Mouse (Mus musculus): Measurements from ENCODE around the gene Foxo3. TPM values are rescaled to one million over a fixed set of nuclear protein-coding genes. Genes with fewer than 3 reads are reported as not detected.

Gene Foxo3
- polyA plus RNA-seq, 1 experiment, result 76.6 TPM

DNA sequence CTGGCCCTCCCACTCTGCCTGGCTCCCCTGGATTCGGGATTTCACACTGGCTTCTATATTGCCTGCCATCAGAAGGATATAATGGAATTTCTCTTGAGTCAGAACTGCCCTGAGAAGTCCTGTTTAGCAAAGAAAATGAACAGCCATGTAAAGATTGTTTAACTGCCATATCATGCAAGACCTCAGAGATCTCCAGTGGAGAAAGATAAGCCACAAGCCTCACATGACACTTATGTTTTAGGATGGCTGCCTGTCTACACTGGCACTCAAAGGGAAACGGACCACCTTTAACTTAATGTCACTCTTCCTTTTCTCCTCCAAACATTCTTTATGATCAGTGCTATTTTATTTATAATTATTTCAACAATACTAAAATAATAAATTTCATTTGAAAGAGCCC is 26.6 kb downstream of the Foxo3 start:
- no peak for DNase-seq
- TF ChIP-seq POLR2A (IDR thresholded peaks at IDR 0.05; ENCODE audit: control insufficient read depth, extremely low read depth, insufficient read depth, low read length, poor library complexity) (no peak), CTCF (IDR thresholded peaks at IDR 0.05; ENCODE audit: borderline replicate concordance, control insufficient read depth, extremely low read depth, insufficient read depth, low read length, poor library complexity) (no peak)
- H3K27ac ChIP-seq (ENCODE audit: control insufficient read depth, insufficient read depth, low read length), result no peak overlapping the region
- H3K27me3 ChIP-seq (ENCODE audit: control insufficient read depth, insufficient read depth, low read length), result no peaks in the 10 kb centered on the region
- 0 out of 2 replicates have a peak, but pooled peaks cover 6% of the 10 kb centered on the region for H3K4me1 ChIP-seq (replicated peaks; ENCODE audit: control insufficient read depth, insufficient read depth, low read length)
- H3K4me3 ChIP-seq (ENCODE audit: control insufficient read depth, insufficient read depth, low read length), result no peak overlapping the region
- H3K36me3 ChIP-seq (ENCODE audit: control insufficient read depth, insufficient read depth, low read length), result no peaks in the 10 kb centered on the region; the same call in 1 of the 2 replicates
- WGBS, result 97% methylated on average over 2 of the region's 2 CpGs

DNA sequence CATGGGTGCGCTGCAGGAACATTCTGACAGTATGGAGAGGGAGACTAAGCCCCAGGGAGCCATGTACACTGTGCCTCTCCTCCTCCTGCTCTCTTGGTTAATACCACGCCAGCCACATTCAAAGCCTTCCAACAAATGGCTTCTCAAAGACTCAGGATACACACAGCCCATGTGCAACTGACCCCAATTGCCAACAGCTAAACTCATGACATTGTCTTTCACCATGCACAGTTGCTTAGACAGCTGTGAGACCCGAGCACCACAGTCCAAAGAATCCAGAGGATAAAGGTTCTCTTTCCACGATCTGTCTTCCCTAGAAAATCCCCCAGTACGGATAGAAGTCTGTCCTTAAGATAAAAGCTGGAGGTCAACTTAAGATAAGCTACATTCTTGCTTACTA is 27.9 kb downstream of the Foxo3 start:
- DNase-seq, result no peak
- H3K4me1 ChIP-seq (replicated peaks; ENCODE audit: control insufficient read depth, insufficient read depth, low read length), result 0 out of 2 replicates have a peak, but pooled peaks cover 6% of the 10 kb centered on the region
- no peaks in the 10 kb centered on the region for H3K27me3 ChIP-seq (ENCODE audit: control insufficient read depth, insufficient read depth, low read length)
- no peaks in the 10 kb centered on the region; the same call in 1 of the 2 replicates for H3K36me3 ChIP-seq (ENCODE audit: control insufficient read depth, insufficient read depth, low read length)
- WGBS, result 91% methylated on average over 5 of the region's 5 CpGs
- H3K4me3 ChIP-seq (ENCODE audit: control insufficient read depth, insufficient read depth, low read length), result no peak overlapping the region
- H3K27ac ChIP-seq (ENCODE audit: control insufficient read depth, insufficient read depth, low read length), result no peak overlapping the region
- TF ChIP-seq POLR2A (IDR thresholded peaks at IDR 0.05; ENCODE audit: control insufficient read depth, extremely low read depth, insufficient read depth, low read length, poor library complexity), result no peak

DNA sequence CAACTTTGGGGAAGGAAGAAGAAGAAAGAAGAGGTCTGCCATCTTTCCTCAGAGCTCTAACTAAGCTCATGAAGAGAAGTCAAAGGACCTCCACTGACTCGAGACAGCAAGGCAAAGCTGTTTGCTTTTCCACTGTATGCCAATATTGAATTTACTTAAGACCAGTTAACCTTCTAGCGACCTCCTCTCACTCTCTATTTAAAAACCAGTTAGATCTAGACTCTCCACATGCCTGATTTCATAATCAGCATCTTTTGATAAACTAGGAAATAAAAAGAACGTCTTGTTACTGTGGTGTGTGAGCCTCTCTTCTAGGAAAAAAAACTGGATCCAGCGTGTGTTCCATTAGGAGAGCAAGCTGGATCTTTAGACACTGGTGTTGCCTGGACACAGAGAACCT is 28.4 kb downstream of the Foxo3 start:
- Histone ChIP-seq H3K27ac (ENCODE audit: control insufficient read depth, insufficient read depth, low read length) (no peak overlapping the region), H3K4me1 (replicated peaks; ENCODE audit: control insufficient read depth, insufficient read depth, low read length) (0 out of 2 replicates have a peak, but pooled peaks cover 6% of the 10 kb centered on the region), H3K4me3 (ENCODE audit: control insufficient read depth, insufficient read depth, low read length) (no peak overlapping the region), H3K36me3 (ENCODE audit: control insufficient read depth, insufficient read depth, low read length) (no peaks in the 10 kb centered on the region; the same call in 1 of the 2 replicates), H3K27me3 (ENCODE audit: control insufficient read depth, insufficient read depth, low read length) (no peaks in the 10 kb centered on the region)
- no peak for DNase-seq
- TF ChIP-seq CTCF (IDR thresholded peaks at IDR 0.05; ENCODE audit: borderline replicate concordance, control insufficient read depth, extremely low read depth, insufficient read depth, low read length, poor library complexity) (no peak), POLR2A (IDR thresholded peaks at IDR 0.05; ENCODE audit: control insufficient read depth, extremely low read depth, insufficient read depth, low read length, poor library complexity) (no peak)
- WGBS, result 83% methylated on average over 4 of the region's 4 CpGs

DNA sequence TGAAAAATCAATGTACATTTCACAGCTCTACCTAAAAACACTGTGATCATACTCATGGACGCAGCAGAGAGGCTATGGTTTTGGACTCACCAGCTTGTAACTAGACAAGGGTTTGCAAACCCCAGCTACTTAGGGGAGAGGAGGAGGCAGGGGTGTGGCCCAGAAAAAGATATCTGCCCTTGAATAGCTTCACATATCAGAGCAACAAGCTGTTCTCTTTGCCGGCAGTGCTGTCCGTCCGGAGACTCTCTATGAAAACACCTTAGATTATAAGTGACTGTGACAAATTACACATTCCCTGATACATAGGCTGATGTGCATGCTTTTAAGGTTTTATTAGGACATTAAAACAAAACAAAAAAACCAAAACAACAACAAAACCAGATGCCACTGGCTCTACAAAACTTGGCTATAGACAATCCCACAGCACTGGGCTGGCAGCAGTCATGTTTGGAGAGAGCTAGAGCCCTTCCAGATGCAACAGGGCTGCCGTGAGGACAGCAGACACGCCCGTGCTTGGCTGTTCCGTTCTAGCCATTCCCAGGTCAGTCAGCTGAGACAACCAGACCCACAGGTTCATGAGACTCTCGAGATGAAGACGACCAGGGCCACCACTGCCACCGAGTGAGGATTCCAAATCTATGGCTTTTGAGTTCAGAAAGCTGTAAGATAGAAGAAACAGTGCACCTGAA is 29.3 kb downstream of the Foxo3 start:
- whole genome bisulfite sequencing, result 94% methylated on average over 11 of the region's 11 CpGs
- TF ChIP-seq CTCF (IDR thresholded peaks at IDR 0.05; ENCODE audit: borderline replicate concordance, control insufficient read depth, extremely low read depth, insufficient read depth, low read length, poor library complexity) (no peak), POLR2A (IDR thresholded peaks at IDR 0.05; ENCODE audit: control insufficient read depth, extremely low read depth, insufficient read depth, low read length, poor library complexity) (no peak)
- Histone ChIP-seq H3K4me1 (replicated peaks; ENCODE audit: control insufficient read depth, insufficient read depth, low read length) (0 out of 2 replicates have a peak, but pooled peaks cover 6% of the 10 kb centered on the region), H3K27ac (ENCODE audit: control insufficient read depth, insufficient read depth, low read length) (no peak overlapping the region), H3K4me3 (ENCODE audit: control insufficient read depth, insufficient read depth, low read length) (no peak overlapping the region), H3K27me3 (ENCODE audit: control insufficient read depth, insufficient read depth, low read length) (no peaks in the 10 kb centered on the region), H3K36me3 (ENCODE audit: control insufficient read depth, insufficient read depth, low read length) (no peaks in the 10 kb centered on the region; the same call in 1 of the 2 replicates)
- DNase-seq, result no peak

DNA sequence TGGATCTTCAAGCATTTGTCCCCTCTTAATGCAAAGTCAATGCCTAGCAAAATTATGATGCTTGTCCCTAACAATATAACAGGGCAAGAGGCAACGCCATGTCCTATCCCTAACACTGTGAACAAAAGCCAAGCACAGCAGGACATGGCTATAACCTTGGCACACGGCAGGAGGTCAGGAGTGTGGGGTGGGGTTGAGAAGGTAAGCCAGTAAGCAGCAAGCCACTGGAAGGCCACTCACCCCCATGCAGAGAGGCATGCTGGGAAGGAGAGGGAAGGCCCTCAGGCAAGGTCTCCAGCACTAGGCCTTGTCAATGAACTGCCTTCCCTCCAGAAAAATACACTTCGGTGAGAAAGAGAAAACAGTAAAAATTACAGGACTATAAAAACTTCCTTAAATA is 30.1 kb downstream of the Foxo3 start:
- DNase-seq, result no peak
- Histone ChIP-seq H3K27ac (ENCODE audit: control insufficient read depth, insufficient read depth, low read length) (no peak overlapping the region), H3K36me3 (ENCODE audit: control insufficient read depth, insufficient read depth, low read length) (no peaks in the 10 kb centered on the region; the same call in 1 of the 2 replicates), H3K4me1 (replicated peaks; ENCODE audit: control insufficient read depth, insufficient read depth, low read length) (0 out of 2 replicates have a peak, but pooled peaks cover 6% of the 10 kb centered on the region), H3K27me3 (ENCODE audit: control insufficient read depth, insufficient read depth, low read length) (no peaks in the 10 kb centered on the region), H3K4me3 (ENCODE audit: control insufficient read depth, insufficient read depth, low read length) (no peak overlapping the region)
- WGBS, result 93% methylated on average over 3 of the region's 3 CpGs
- TF ChIP-seq CTCF (IDR thresholded peaks at IDR 0.05; ENCODE audit: borderline replicate concordance, control insufficient read depth, extremely low read depth, insufficient read depth, low read length, poor library complexity) (no peak), POLR2A (IDR thresholded peaks at IDR 0.05; ENCODE audit: control insufficient read depth, extremely low read depth, insufficient read depth, low read length, poor library complexity) (no peak)

DNA sequence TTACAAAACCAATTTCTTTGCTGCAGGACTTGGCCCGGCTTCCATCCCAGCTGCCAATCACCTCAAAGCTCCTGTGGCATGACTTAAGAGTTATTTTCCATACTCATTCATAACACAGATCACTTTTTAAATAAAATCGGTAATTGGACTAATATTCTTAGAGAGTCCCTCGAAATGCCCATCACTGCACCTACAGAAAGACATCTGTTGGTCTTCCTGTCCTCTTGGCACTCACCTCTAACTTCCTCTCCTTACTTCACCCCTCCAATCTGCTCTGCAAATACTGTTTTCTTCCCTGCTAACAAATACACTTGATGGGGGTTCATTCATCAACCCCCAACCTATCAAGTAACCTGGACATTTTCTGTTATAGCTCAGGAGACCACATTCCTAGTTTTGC is 30.9 kb downstream of the Foxo3 start:
- no peaks in the 10 kb centered on the region for H3K27me3 ChIP-seq (ENCODE audit: control insufficient read depth, insufficient read depth, low read length)
- no peak for TF ChIP-seq CTCF (IDR thresholded peaks at IDR 0.05; ENCODE audit: borderline replicate concordance, control insufficient read depth, extremely low read depth, insufficient read depth, low read length, poor library complexity)
- TF ChIP-seq POLR2A (IDR thresholded peaks at IDR 0.05; ENCODE audit: control insufficient read depth, extremely low read depth, insufficient read depth, low read length, poor library complexity), result no peak
- no peak for DNase-seq
- 81% methylated on average over 3 of the region's 3 CpGs for WGBS
- 0 out of 2 replicates have a peak, but pooled peaks cover 6% of the 10 kb centered on the region for H3K4me1 ChIP-seq (replicated peaks; ENCODE audit: control insufficient read depth, insufficient read depth, low read length)
- no peak overlapping the region for H3K4me3 ChIP-seq (ENCODE audit: control insufficient read depth, insufficient read depth, low read length)
- no peak overlapping the region for H3K27ac ChIP-seq (ENCODE audit: control insufficient read depth, insufficient read depth, low read length)
- H3K36me3 ChIP-seq (ENCODE audit: control insufficient read depth, insufficient read depth, low read length), result no peaks in the 10 kb centered on the region; the same call in 1 of the 2 replicates
